Mouse (Mus musculus): ENCODE measurements at regions not wholly inside any gene's neighbourhood (a gene's known extent, or its start where the extent isn't known, plus 50 kb on each side); places are given as distances from the start of the nearest gene placed in this dataset.

- no peak for TF ChIP-seq CTCF (IDR thresholded peaks at IDR 0.05; ENCODE audit: control insufficient read depth, insufficient read depth, low read length)
- TF ChIP-seq POLR2A (IDR thresholded peaks at IDR 0.05; ENCODE audit: borderline replicate concordance, control insufficient read depth, low read depth, low read length): no peak
Observed at GRCm38 (mm10) chr15:61690425-61690824, 767.6 kb upstream of the A1bg start.
